Mouse (Mus musculus) skeletal muscle tissue, postnatal 0 days (tissue): ENCODE measurements around the gene Gm17689. TPM values are rescaled to one million over a fixed set of nuclear protein-coding genes. Genes with fewer than 3 reads are reported as not detected.

Experiments
- polyA plus RNA-seq: library from polyadenylated mRNA; unstranded; fragments of >200 nt; fragmentation: Nextera tagmentation; extraction: Ambion mirVana; gene quantifications from 2 replicates; pipeline ENCODE4 v1.2.1, GENCODE M21; 2015

Gm17689 gene
- not detected in 2 replicates for polyA plus RNA-seq

DNA sequence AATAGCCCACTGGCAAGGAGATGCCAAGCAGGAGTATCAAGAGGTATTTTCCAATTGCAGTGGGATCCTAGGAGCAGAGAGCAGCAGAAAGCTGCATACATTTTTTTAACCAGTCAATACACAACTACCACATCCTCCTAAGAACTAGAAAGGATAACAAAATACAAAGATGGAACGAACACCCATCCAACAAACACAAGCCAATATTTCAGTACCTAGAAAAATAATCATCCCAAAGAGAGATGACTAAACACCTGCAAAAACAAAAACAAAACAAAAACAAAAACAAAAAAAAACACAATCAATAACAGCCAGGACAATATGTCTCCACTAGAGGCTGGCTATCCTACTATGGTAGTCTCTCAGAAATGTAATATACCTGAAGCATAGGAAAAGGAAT is at the start of gene Gm17689:
Gm17689 (minus strand) TSS at position 101 of the 400 bp plus-strand sequence.

DNA sequence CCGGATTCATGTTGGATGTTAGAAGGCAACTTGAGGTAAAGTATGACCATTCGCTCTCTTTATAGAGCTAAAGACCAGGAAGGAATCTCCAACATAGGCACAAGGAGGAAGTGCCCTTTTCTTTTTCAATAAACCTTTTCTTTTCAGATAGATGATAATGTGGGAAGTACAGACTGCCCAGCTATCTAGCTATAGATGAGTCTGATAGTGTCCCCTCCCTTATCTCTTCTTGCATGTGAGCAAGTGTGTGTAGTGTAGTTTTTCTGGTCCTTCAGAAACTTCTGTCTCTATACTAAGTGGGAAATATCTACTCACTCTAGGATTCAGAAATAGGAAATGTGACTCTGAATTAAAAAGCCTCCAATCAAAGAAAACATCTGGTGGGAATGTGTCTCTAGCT is 40.6 kb downstream of the Gm17689 start, which contains the start of gene Gm5615:
Gm5615 (minus strand) TSS at position 101 of the 400 bp plus-strand sequence.

Other genes with a start within 250 kb of the Gm17689 start
- not detected in 2 replicates for gene Gm7257, start 150.8 kb downstream of the Gm17689 start, polyA plus RNA-seq
- gene Gm9513, start 107.0 kb downstream of the Gm17689 start, polyA plus RNA-seq: not detected in 2 replicates
- gene Gm5615, start 40.7 kb downstream of the Gm17689 start, polyA plus RNA-seq: not detected in 2 replicates
- not detected in 2 replicates for gene A630095E13Rik, start 60.7 kb upstream of the Gm17689 start, polyA plus RNA-seq
- not detected in 2 replicates for gene Acrv1, start 110.6 kb upstream of the Gm17689 start, polyA plus RNA-seq
- gene Chek1, start 144.4 kb upstream of the Gm17689 start, polyA plus RNA-seq: 4.4 and 6.0 TPM in 2 replicates
- 73.6 and 93.3 TPM in 2 replicates for gene Stt3a, start 185.0 kb upstream of the Gm17689 start, polyA plus RNA-seq
- 44.9 and 49.2 TPM in 2 replicates for gene Ei24, start 214.8 kb upstream of the Gm17689 start, polyA plus RNA-seq
- 15.2 and 16.4 TPM in 2 replicates for gene Fez1, start 239.2 kb upstream of the Gm17689 start, polyA plus RNA-seq